In genomic region chr16:64649594-64650290, GRCm38 (mm10) we compare ENCODE assay signal across 18 mouse cellular contexts. TPM values are rescaled to one million over a fixed set of nuclear protein-coding genes. Genes with fewer than 3 reads are reported as not detected.
DNase-seq lines count a peak whose midpoint lies in the region; ATAC-seq and TF ChIP-seq lines count a peak whose summit lies in the region.
"Had no signal": no experiment of that assay in that cellular context is flagged by ENCODE, and none has a peak within 500 bp of the region (broad histone marks: within the 10 kb centered on the region; RNA-seq: fewer than 3 reads in every experiment).

No protein-coding gene starts in this region.

- H3K9ac ChIP-seq in hindbrain, embryonic 11.5 days (ENCODE audit: low read depth, low read length): no peak overlapping the region
- no peak overlapping the region for H3K9ac ChIP-seq in hindbrain, embryonic 16.5 days (ENCODE audit: low read depth, low read length)
- no peak overlapping the region for H3K9ac ChIP-seq in forebrain, embryonic 14.5 days (ENCODE audit: low read length)
- H3K9ac ChIP-seq in limb, embryonic 14.5 days (ENCODE audit: low read depth, low read length, severe bottlenecking): no peak overlapping the region
- H3K9ac ChIP-seq: embryonic facial prominence, embryonic 15.5 days; heart, embryonic 13.5 days; kidney, embryonic 15.5 days had no signal

- H3K36me3 ChIP-seq in hindbrain, embryonic 11.5 days (ENCODE audit: control insufficient read depth, insufficient read depth, low read length): no peaks in the 10 kb centered on the region
- H3K36me3 ChIP-seq in hindbrain, embryonic 16.5 days (ENCODE audit: control insufficient read depth, insufficient read depth, low read length): no peaks in the 10 kb centered on the region
- no peaks in the 10 kb centered on the region for H3K36me3 ChIP-seq in forebrain, embryonic 14.5 days (ENCODE audit: control insufficient read depth, insufficient read depth, low read length)
- no peaks in the 10 kb centered on the region for H3K36me3 ChIP-seq in limb, embryonic 14.5 days (ENCODE audit: control insufficient read depth, insufficient read depth, low read length)
- H3K36me3 ChIP-seq: embryonic facial prominence, embryonic 15.5 days; heart, embryonic 13.5 days; kidney, embryonic 15.5 days had no signal

- peak; percentile 75; the same call in 1 of the 2 replicates for ATAC-seq in hindbrain, embryonic 11.5 days (ENCODE audit: low FRiP score)
- ATAC-seq in hindbrain, embryonic 16.5 days: no peak
- ATAC-seq in forebrain, embryonic 14.5 days: peak; percentile 90
- ATAC-seq in limb, embryonic 14.5 days (ENCODE audit: low FRiP score, low read depth): no peak

- no peak for TF ChIP-seq POLR2A in limb, embryonic 14.5 days (IDR thresholded peaks at IDR 0.05; ENCODE audit: borderline replicate concordance, extremely low read depth, insufficient read depth, insufficient read length)

- no peak overlapping the region for H3K4me2 ChIP-seq in hindbrain, embryonic 11.5 days (replicated peaks; ENCODE audit: low read depth, low read length)
- no peak overlapping the region for H3K4me2 ChIP-seq in hindbrain, embryonic 16.5 days (ENCODE audit: low read length)
- H3K4me2 ChIP-seq in forebrain, embryonic 14.5 days (ENCODE audit: low read length): 0 out of 2 replicates have a peak overlapping the region, but pooled peaks have one; percentile 16
- no peak overlapping the region for H3K4me2 ChIP-seq in limb, embryonic 14.5 days (replicated peaks; ENCODE audit: low read depth, low read length, severe bottlenecking)
- H3K4me2 ChIP-seq: embryonic facial prominence, embryonic 15.5 days; heart, embryonic 13.5 days; kidney, embryonic 15.5 days had no signal

- DNase-seq in hindbrain, embryonic 11.5 days (ENCODE audit: low spot score): no peak
- DNase-seq in 416B (ENCODE audit: low read depth) (peak; percentile 28), liver (no peak)
- DNase-seq in forebrain, embryonic 14.5 days (ENCODE audit: low spot score): peak; percentile 38
- peak; percentile 17 for DNase-seq in limb, embryonic 14.5 days (ENCODE audit: low spot score)
- no peak for DNase-seq in retina, embryonic 14.5 days (ENCODE audit: low spot score)
- DNase-seq in urinary bladder, adult 18-20 months (ENCODE audit: low spot score in 2 of 2): no peak
- DNase-seq: adrenal gland, adult 8-10 months; cerebellum, postnatal 36 days; right cerebral cortex, postnatal 25 days; thymus, adult 18-20 months had no signal

- no peaks in the 10 kb centered on the region for H3K4me1 ChIP-seq in hindbrain, embryonic 11.5 days (replicated peaks; ENCODE audit: control insufficient read depth, insufficient read depth, low read length)
- peaks cover 5% of the 10 kb centered on the region; the same call in 1 of the 2 replicates for H3K4me1 ChIP-seq in hindbrain, embryonic 16.5 days (ENCODE audit: control insufficient read depth, insufficient read depth, low read depth, low read length)
- H3K4me1 ChIP-seq in forebrain, embryonic 14.5 days (ENCODE audit: control insufficient read depth, insufficient read depth, low read length): peaks cover 7% of the 10 kb centered on the region
- H3K4me1 ChIP-seq in limb, embryonic 14.5 days (ENCODE audit: control insufficient read depth, insufficient read depth, low read length): no peaks in the 10 kb centered on the region; the same call in 1 of the 2 replicates
- H3K4me1 ChIP-seq: embryonic facial prominence, embryonic 15.5 days; heart, embryonic 13.5 days; kidney, embryonic 15.5 days had no signal

- no peak overlapping the region for H3K4me3 ChIP-seq in hindbrain, embryonic 11.5 days (ENCODE audit: low read depth, low read length)
- no peak overlapping the region for H3K4me3 ChIP-seq in hindbrain, embryonic 16.5 days (ENCODE audit: low read length)
- H3K4me3 ChIP-seq in forebrain, embryonic 14.5 days (ENCODE audit: low read depth, low read length): no peak overlapping the region
- no peak overlapping the region for H3K4me3 ChIP-seq in limb, embryonic 14.5 days (replicated peaks; ENCODE audit: low read length)
- H3K4me3 ChIP-seq: embryonic facial prominence, embryonic 15.5 days; heart, embryonic 13.5 days; kidney, embryonic 15.5 days had no signal

- H3K27me3 ChIP-seq in hindbrain, embryonic 11.5 days (ENCODE audit: control insufficient read depth, insufficient read depth, low read length): no peaks in the 10 kb centered on the region
- no peaks in the 10 kb centered on the region for H3K27me3 ChIP-seq in hindbrain, embryonic 16.5 days (replicated peaks; ENCODE audit: control insufficient read depth, insufficient read depth, low read length)
- H3K27me3 ChIP-seq in forebrain, embryonic 14.5 days (replicated peaks; ENCODE audit: control insufficient read depth, insufficient read depth, low read length): no peaks in the 10 kb centered on the region
- no peaks in the 10 kb centered on the region for H3K27me3 ChIP-seq in limb, embryonic 14.5 days (ENCODE audit: control insufficient read depth, insufficient read depth, low read length)
- H3K27me3 ChIP-seq: embryonic facial prominence, embryonic 15.5 days; heart, embryonic 13.5 days; kidney, embryonic 15.5 days had no signal

- H3K27ac ChIP-seq in hindbrain, embryonic 11.5 days (ENCODE audit: low read depth, low read length): peak overlapping the region; percentile 30; the same call in 1 of the 2 replicates
- no peak overlapping the region for H3K27ac ChIP-seq in hindbrain, embryonic 16.5 days (ENCODE audit: low read depth, low read length)
- no peak overlapping the region for H3K27ac ChIP-seq in forebrain, embryonic 14.5 days (ENCODE audit: low read depth, low read length)
- H3K27ac ChIP-seq in limb, embryonic 14.5 days (replicated peaks; ENCODE audit: low read depth, low read length): no peak overlapping the region
- H3K27ac ChIP-seq: embryonic facial prominence, embryonic 15.5 days; heart, embryonic 13.5 days; kidney, embryonic 15.5 days had no signal

- WGBS in hindbrain, embryonic 11.5 days: 64% methylated on average over 13 of the region's 13 CpGs
- 24% methylated on average over 13 of the region's 13 CpGs for WGBS in hindbrain, embryonic 16.5 days
- WGBS in forebrain, embryonic 14.5 days: 16% methylated on average over 13 of the region's 13 CpGs
- WGBS in limb, embryonic 14.5 days: 49% methylated on average over 13 of the region's 13 CpGs

- no peaks in the 10 kb centered on the region for H3K9me3 ChIP-seq in hindbrain, embryonic 11.5 days (ENCODE audit: control insufficient read depth, low read length)
- no peaks in the 10 kb centered on the region for H3K9me3 ChIP-seq in hindbrain, embryonic 16.5 days (ENCODE audit: control insufficient read depth, low read length)
- H3K9me3 ChIP-seq in forebrain, embryonic 14.5 days (replicated peaks; ENCODE audit: control insufficient read depth, low read length): no peaks in the 10 kb centered on the region
- no peaks in the 10 kb centered on the region for H3K9me3 ChIP-seq in limb, embryonic 14.5 days (ENCODE audit: control insufficient read depth, low read length)
- H3K9me3 ChIP-seq: embryonic facial prominence, embryonic 15.5 days; heart, embryonic 13.5 days; kidney, embryonic 15.5 days had no signal

RNA-seq across cellular contexts. Expression of gene Csnka2ip, which starts 47.5 kb away (rescaled TPM):
- polyA plus RNA-seq in hindbrain, embryonic 11.5 days (2014; fragmentation: Nextera tagmentation; extraction: Ambion mirVana): not detected in 2 replicates
- polyA plus RNA-seq in hindbrain, embryonic 16.5 days (2015; fragmentation: Nextera tagmentation; extraction: Ambion mirVana): not detected in 2 replicates
- polyA plus RNA-seq in forebrain, embryonic 14.5 days (2014; fragmentation: Nextera tagmentation; extraction: Ambion mirVana): not detected in 2 replicates
- 0.04 TPM in 1 of 2 replicates, not detected in the other for polyA plus RNA-seq in limb, embryonic 14.5 days (2012; rRNA removed)
- not detected in 2 replicates for polyA plus RNA-seq in limb, embryonic 14.5 days (2014; fragmentation: Nextera tagmentation; extraction: Ambion mirVana)
- polyA plus RNA-seq: C2C12; embryonic facial prominence, embryonic 15.5 days; heart, embryonic 13.5 days; kidney, embryonic 15.5 days; limb, embryonic 11.5 days; lung, embryonic 16.5 days had no signal

Comparison
In these comparisons a context has a peak if more than half of its experiments do, and no peak if none do; other contexts are left out.
1. ATAC-seq: peak in hindbrain, embryonic 11.5 days (single experiment) and forebrain, embryonic 14.5 days (single experiment); none in hindbrain, embryonic 16.5 days (single experiment) and limb, embryonic 14.5 days (single experiment).
2. DNase-seq: peak in 416B (single experiment), forebrain, embryonic 14.5 days (single experiment) and limb, embryonic 14.5 days (single experiment); none in hindbrain, embryonic 11.5 days (single experiment), retina, embryonic 14.5 days (single experiment), urinary bladder, adult 18-20 months (0 of 2) and liver (single experiment).